Mouse (Mus musculus): ENCODE data around the gene Ltc4s. TPM values are rescaled to one million over a fixed set of nuclear protein-coding genes. Genes with fewer than 3 reads are reported as not detected.

Gene Ltc4s
- polyA plus RNA-seq, 1 experiment, result not detected

DNA sequence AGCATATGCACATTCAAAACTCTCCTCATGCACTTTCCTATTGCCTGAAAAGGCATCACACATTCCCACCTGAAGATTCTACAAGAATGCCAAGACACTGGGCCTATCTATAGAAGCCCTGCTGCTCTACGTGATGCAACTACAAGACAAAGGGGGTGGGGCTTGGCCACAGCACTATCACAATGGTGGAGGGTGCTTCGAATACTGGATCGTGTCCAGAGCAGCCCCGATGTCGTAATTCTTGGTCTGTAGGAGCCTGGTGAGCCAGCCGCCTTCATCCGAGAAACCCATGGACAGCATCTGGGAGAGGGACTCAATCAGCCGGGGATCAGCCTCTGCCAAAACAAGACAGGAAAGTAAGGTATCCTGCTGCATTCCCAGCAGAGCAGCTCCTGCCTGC lies 37.8 kb downstream of the Ltc4s start:
- Histone ChIP-seq H3K4me3 (ENCODE audit: insufficient read depth, low read depth, low read length) (no peak overlapping the region), H3K27ac (ENCODE audit: insufficient read depth, low read depth, low read length) (no peak overlapping the region), H3K4me1 (ENCODE audit: control insufficient read depth, insufficient read depth, low read length) (peaks cover 10% of the 10 kb centered on the region; the same call in 1 of the 2 replicates)
- 67% methylated on average over 8 of the region's 8 CpGs for WGBS
- no peak for TF ChIP-seq CTCF (IDR thresholded peaks at IDR 0.05; ENCODE audit: insufficient read depth, low read depth, low read length)
- TF ChIP-seq POLR2A (IDR thresholded peaks at IDR 0.05; ENCODE audit: insufficient read depth, low read depth, low read length), result no peak

DNA sequence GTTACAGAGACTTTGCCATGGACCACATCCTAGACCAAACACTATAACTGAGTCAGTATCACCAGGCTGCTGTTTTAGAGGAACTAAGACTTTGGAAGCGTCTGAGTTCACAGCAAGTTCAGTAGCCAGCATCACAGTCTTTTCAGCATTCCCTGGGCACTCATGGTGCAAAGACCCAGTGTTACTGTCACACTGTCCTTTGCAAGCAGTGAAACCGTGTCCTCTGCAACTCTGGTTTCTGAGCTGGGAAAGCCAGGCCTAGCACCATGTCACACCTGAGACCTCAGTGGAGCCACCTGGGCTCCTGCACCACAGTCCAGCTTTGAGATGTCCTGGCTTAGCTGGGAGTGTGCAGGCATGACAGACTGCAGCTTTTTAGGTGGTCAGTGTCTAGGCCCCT lies 39.5 kb downstream of the Ltc4s start:
- H3K27ac ChIP-seq (ENCODE audit: insufficient read depth, low read depth, low read length), result no peak overlapping the region
- WGBS, result 92% methylated on average over 2 of the region's 2 CpGs
- 0 out of 2 replicates have a peak, but pooled peaks cover 4% of the 10 kb centered on the region for H3K4me1 ChIP-seq (ENCODE audit: control insufficient read depth, insufficient read depth, low read length)
- no peak for TF ChIP-seq POLR2A (IDR thresholded peaks at IDR 0.05; ENCODE audit: insufficient read depth, low read depth, low read length)
- TF ChIP-seq CTCF (IDR thresholded peaks at IDR 0.05; ENCODE audit: insufficient read depth, low read depth, low read length), result no peak
- H3K4me3 ChIP-seq (ENCODE audit: insufficient read depth, low read depth, low read length), result no peak overlapping the region

DNA sequence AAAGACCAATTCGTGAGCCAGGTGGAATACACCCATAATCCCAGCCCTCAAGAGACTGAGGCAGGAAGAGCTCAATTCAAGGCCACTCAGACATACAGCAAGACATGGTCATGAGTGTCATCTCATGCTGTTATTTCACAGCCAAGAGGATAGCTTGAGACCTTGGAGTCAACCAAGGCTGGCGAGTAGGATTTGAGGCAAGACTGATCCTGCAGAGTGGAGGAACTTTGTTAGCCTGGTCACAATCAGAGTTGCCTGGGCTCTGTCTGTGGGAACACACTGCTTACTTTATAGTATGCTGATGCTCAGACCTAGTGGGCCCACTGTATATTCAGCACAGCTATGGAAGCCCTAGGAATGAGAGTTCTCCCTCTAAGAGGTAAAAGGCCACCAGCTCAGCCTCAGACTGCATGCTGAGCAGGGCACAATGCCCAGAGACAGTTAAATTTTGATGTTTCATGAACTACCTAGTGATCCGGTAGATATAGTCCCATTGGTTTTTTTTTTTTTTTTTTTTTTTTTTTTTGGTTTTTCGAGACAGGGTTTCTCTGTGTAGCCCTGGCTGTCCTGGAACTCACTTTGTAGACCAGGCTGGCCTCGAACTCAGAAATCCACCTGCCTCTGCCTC lies 40.1 kb downstream of the Ltc4s start:
- 71% methylated on average over 3 of the region's 5 CpGs for WGBS
- H3K4me3 ChIP-seq (ENCODE audit: insufficient read depth, low read depth, low read length), result no peak overlapping the region
- no peak overlapping the region for H3K27ac ChIP-seq (ENCODE audit: insufficient read depth, low read depth, low read length)
- TF ChIP-seq CTCF (IDR thresholded peaks at IDR 0.05; ENCODE audit: insufficient read depth, low read depth, low read length) (no peak), POLR2A (IDR thresholded peaks at IDR 0.05; ENCODE audit: insufficient read depth, low read depth, low read length) (no peak)
- 0 out of 2 replicates have a peak, but pooled peaks cover under 1% of the 10 kb centered on the region for H3K4me1 ChIP-seq (ENCODE audit: control insufficient read depth, insufficient read depth, low read length)

DNA sequence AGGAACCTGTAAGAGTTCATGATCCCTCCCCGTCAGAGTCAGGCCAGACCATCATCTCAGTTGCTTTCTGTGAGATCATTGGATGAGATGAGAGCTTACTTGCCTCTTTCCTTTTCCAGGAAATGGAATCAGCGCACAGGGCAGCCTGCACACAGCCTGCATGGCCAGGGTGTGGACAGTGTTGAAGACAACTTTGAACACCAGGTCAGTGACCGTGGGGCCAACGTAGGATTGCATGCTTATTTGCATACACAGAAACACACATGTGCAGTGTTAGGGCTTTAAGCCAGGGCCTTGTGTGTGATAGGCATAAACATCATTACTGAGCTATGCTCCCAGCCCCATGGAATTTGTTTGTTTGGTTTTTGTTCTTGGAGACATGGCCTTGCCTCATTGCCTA lies 40.9 kb downstream of the Ltc4s start:
- 90% methylated on average over 4 of the region's 4 CpGs for WGBS
- no peak overlapping the region for H3K27ac ChIP-seq (ENCODE audit: insufficient read depth, low read depth, low read length)
- H3K4me1 ChIP-seq (ENCODE audit: control insufficient read depth, insufficient read depth, low read length), result no peaks in the 10 kb centered on the region
- no peak overlapping the region for H3K4me3 ChIP-seq (ENCODE audit: insufficient read depth, low read depth, low read length)
- TF ChIP-seq CTCF (IDR thresholded peaks at IDR 0.05; ENCODE audit: insufficient read depth, low read depth, low read length) (no peak), POLR2A (IDR thresholded peaks at IDR 0.05; ENCODE audit: insufficient read depth, low read depth, low read length) (no peak)

DNA sequence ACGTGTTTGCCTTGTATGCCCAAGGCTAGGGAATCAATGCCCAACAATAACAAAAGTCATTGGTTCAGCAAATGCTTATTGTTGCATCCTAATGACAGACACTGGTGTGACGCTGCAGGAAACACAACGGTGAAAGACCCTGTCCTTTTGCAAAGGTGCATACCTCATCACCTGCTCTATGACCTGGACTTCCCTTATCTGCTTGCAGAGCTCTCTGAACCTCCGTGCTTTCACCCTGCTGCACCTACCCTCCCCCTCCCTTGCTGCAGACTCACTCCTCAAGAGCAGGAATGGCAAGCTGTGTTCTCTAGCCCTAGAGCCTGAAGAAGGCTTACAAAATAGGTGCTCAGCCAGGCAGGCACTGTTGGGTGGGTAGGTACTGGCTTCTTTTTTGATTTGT lies 43.6 kb downstream of the Ltc4s start:
- no peak overlapping the region for H3K27ac ChIP-seq (ENCODE audit: insufficient read depth, low read depth, low read length)
- WGBS, result 86% methylated on average over 4 of the region's 4 CpGs
- H3K4me3 ChIP-seq (ENCODE audit: insufficient read depth, low read depth, low read length), result no peak overlapping the region
- TF ChIP-seq POLR2A (IDR thresholded peaks at IDR 0.05; ENCODE audit: insufficient read depth, low read depth, low read length) (no peak), CTCF (IDR thresholded peaks at IDR 0.05; ENCODE audit: insufficient read depth, low read depth, low read length) (no peak)
- no peaks in the 10 kb centered on the region for H3K4me1 ChIP-seq (ENCODE audit: control insufficient read depth, insufficient read depth, low read length)

DNA sequence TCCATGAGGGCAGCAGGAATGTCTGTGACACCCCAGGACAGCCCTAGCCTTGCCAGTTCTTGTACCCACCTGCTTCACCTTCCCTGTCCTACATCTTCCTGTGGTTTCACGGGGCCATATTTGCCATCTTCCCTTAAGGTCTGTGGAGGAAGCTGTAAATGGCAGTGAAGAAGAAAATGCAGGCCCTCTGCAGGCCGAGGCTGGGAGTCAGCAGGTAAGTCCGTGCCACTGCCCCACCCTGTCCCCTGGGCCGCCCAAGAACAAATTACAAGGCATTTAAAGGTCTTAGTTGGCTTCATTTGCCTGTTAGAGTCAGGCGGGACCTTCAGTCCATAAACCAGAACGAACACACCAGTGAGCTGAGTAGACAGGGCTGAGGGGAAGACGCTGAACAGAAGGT lies 44.3 kb downstream of the Ltc4s start:
- no peak overlapping the region for H3K27ac ChIP-seq (ENCODE audit: insufficient read depth, low read depth, low read length)
- WGBS, result 88% methylated on average over 7 of the region's 7 CpGs
- no peak for TF ChIP-seq CTCF (IDR thresholded peaks at IDR 0.05; ENCODE audit: insufficient read depth, low read depth, low read length)
- TF ChIP-seq POLR2A (IDR thresholded peaks at IDR 0.05; ENCODE audit: insufficient read depth, low read depth, low read length), result no peak

DNA sequence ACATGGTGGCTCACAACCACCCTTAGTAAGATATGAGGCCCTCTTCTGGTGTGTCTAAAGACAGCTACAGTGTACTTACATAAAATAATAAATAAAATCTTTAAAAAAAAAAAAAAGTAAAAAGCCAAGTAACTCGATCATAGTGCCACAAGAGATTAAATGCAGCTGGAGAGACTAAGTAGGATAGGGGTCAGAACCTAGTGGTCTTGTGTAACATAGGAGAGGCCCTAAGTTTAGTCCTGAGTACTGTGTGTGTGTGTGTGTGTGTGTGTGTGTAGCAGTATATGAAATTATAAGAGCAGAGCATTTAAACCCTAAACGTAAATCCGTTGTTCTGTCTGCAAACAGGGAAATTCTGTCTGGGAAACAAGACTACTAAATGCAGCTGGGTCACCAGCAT lies 46.1 kb downstream of the Ltc4s start:
- WGBS, result 89% methylated on average over 3 of the region's 3 CpGs
- H3K4me3 ChIP-seq (ENCODE audit: insufficient read depth, low read depth, low read length), result no peak overlapping the region
- no peak overlapping the region for H3K27ac ChIP-seq (ENCODE audit: insufficient read depth, low read depth, low read length)
- TF ChIP-seq POLR2A (IDR thresholded peaks at IDR 0.05; ENCODE audit: insufficient read depth, low read depth, low read length) (no peak), CTCF (IDR thresholded peaks at IDR 0.05; ENCODE audit: insufficient read depth, low read depth, low read length) (no peak)
- no peaks in the 10 kb centered on the region for H3K4me1 ChIP-seq (ENCODE audit: control insufficient read depth, insufficient read depth, low read length)

More for the DNA sequence above, 44.3 kb downstream of the Ltc4s start:
- Histone ChIP-seq H3K4me3 (ENCODE audit: insufficient read depth, low read depth, low read length) (no peak overlapping the region), H3K4me1 (ENCODE audit: control insufficient read depth, insufficient read depth, low read length) (no peaks in the 10 kb centered on the region)

DNA sequence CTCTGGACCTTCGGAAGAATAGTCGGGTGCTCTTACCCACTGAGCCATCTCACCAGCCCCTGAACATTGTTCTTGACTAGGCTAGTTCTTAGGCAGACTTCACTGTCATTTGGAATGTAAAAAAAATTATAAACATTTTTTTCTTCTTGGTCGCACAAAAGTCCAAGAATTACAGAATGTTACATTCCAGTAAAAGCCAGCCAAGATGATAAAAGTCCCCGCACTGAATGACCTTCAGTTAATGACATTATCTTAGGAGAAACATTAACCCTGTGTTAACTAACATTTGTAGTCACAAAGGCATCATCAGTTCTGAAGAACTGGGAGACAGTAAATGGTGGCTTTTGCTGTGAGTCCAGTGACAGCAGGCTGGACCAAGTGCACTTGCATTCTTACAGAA lies 48.1 kb downstream of the Ltc4s start:
- no peaks in the 10 kb centered on the region for H3K4me1 ChIP-seq (ENCODE audit: control insufficient read depth, insufficient read depth, low read length)
- 90% methylated on average over 4 of the region's 4 CpGs for WGBS
- H3K27ac ChIP-seq (ENCODE audit: insufficient read depth, low read depth, low read length), result no peak overlapping the region
- no peak for TF ChIP-seq CTCF (IDR thresholded peaks at IDR 0.05; ENCODE audit: insufficient read depth, low read depth, low read length)
- no peak for TF ChIP-seq POLR2A (IDR thresholded peaks at IDR 0.05; ENCODE audit: insufficient read depth, low read depth, low read length)
- no peak overlapping the region for H3K4me3 ChIP-seq (ENCODE audit: insufficient read depth, low read depth, low read length)

DNA sequence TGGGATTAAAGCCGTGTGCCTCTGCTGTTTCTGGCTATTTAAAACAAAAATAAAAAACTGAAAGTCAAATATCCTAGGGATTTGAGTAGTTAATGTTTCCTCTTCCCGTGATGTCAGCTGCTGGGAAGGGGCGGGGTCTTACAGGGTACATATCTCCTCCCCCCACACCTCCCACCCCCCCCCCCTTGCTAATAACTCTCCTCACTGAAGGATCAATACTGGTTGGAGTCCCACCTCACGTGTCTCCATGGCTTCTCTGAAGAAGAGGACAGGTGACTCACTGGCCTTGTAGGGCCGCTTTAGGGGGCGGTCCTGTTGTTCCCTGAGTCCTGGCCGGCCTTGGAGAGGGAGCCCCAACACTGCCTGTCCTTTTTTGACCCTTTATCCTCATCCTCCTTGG lies 49.7 kb downstream of the Ltc4s start:
- H3K27ac ChIP-seq (ENCODE audit: insufficient read depth, low read depth, low read length), result no peak overlapping the region
- TF ChIP-seq POLR2A (IDR thresholded peaks at IDR 0.05; ENCODE audit: insufficient read depth, low read depth, low read length) (no peak), CTCF (IDR thresholded peaks at IDR 0.05; ENCODE audit: insufficient read depth, low read depth, low read length) (no peak)
- H3K4me1 ChIP-seq (ENCODE audit: control insufficient read depth, insufficient read depth, low read length), result no peaks in the 10 kb centered on the region
- H3K4me3 ChIP-seq (ENCODE audit: insufficient read depth, low read depth, low read length), result no peak overlapping the region
- WGBS, result 83% methylated on average over 7 of the region's 7 CpGs

Other genes starting within 250 kb of the Ltc4s start
- not detected in 2 replicates for gene Rnf130, start 213.3 kb downstream of the Ltc4s start, polyA plus RNA-seq (2012; ENCODE audit: insufficient read depth, insufficient read length, low replicate concordance, missing spikeins)
- gene Tbc1d9b, start 107.2 kb downstream of the Ltc4s start, polyA plus RNA-seq (2012; ENCODE audit: insufficient read depth, insufficient read length, low replicate concordance, missing spikeins), result 540 TPM in 1 of 2 replicates, not detected in the other
- not detected in 2 replicates for gene Mrnip, start 64.2 kb downstream of the Ltc4s start, polyA plus RNA-seq (2012; ENCODE audit: insufficient read depth, insufficient read length, low replicate concordance, missing spikeins)
- 578 TPM in 1 of 2 replicates, not detected in the other for gene Sqstm1, start 27.8 kb downstream of the Ltc4s start, polyA plus RNA-seq (2012; ENCODE audit: insufficient read depth, insufficient read length, low replicate concordance, missing spikeins)
- gene Mgat4b, start 27.7 kb downstream of the Ltc4s start, polyA plus RNA-seq (2012; ENCODE audit: insufficient read depth, insufficient read length, low replicate concordance, missing spikeins), result not detected in 2 replicates
- not detected in 2 replicates for gene Maml1, start 53.7 kb upstream of the Ltc4s start, polyA plus RNA-seq (2012; ENCODE audit: insufficient read depth, insufficient read length, low replicate concordance, missing spikeins)
- gene Canx, start 87.1 kb upstream of the Ltc4s start, polyA plus RNA-seq (2012; ENCODE audit: insufficient read depth, insufficient read length, low replicate concordance, missing spikeins), result 193 and 359 TPM in 2 replicates
- gene Cby3, start 115.8 kb upstream of the Ltc4s start, polyA plus RNA-seq (2012; ENCODE audit: insufficient read depth, insufficient read length, low replicate concordance, missing spikeins), result not detected in 2 replicates
- gene Hnrnph1, start 138.4 kb upstream of the Ltc4s start, polyA plus RNA-seq (2012; ENCODE audit: insufficient read depth, insufficient read length, low replicate concordance, missing spikeins), result 611 and 1,562 TPM in 2 replicates
- not detected in 2 replicates for gene Rufy1, start 192.5 kb upstream of the Ltc4s start, polyA plus RNA-seq (2012; ENCODE audit: insufficient read depth, insufficient read length, low replicate concordance, missing spikeins)